Mouse (Mus musculus) MEL (cell line): ENCODE results near the gene Slain1.

ENCODE experiments used
- CTCF ChIP-seq, 3 experiments: IDR thresholded peaks in 2 of 3; conservative IDR thresholded peaks in 1 of 3; 2 replicates each; pipeline ENCODE4 v1.5.1; 2011 to 2012; ENCODE audit warnings: low read length in 3 of 3, low read depth in 2 of 3, mild to moderate bottlenecking in 2 of 3, improper control_type of control experiment in 1 of 3, inconsistent platforms in 1 of 3, mixed read lengths in 1 of 3, moderate library complexity in 1 of 3; ENCODE audit not compliant: control insufficient read depth in 1 of 3, insufficient read depth in 1 of 3, poor library complexity in 1 of 3, severe bottlenecking in 1 of 3
- HCFC1 ChIP-seq: IDR thresholded peaks from 2 replicates; pipeline ENCODE4 v1.6.1; 2012; ENCODE audit warnings: low read depth, mild to moderate bottlenecking, inconsistent platforms, low read length, improper control_type of control experiment, moderate library complexity
- MAX ChIP-seq: IDR thresholded peaks from 2 replicates; pipeline ENCODE4 v1.6.1; 2011; ENCODE audit warnings: low read length, improper control_type of control experiment
- MYC ChIP-seq: IDR thresholded peaks from 2 replicates; pipeline ENCODE4 v1.6.1; 2011; ENCODE audit warnings: low read depth, mild to moderate bottlenecking, low read length, improper control_type of control experiment, moderate library complexity
- POLR2AphosphoS5 ChIP-seq: IDR thresholded peaks from 2 replicates; pipeline ENCODE4 v1.6.1; 2012; ENCODE audit warnings: low read depth, borderline replicate concordance, mild to moderate bottlenecking, inconsistent platforms, low read length, moderate library complexity, mixed read lengths
- SIN3A ChIP-seq: IDR thresholded peaks from 2 replicates; pipeline ENCODE4 v1.6.1; 2012; ENCODE audit warnings: low read length, improper control_type of control experiment, inconsistent platforms
- TCF12 ChIP-seq: IDR thresholded peaks from 2 replicates; pipeline ENCODE4 v1.6.1; 2014; ENCODE audit warnings: low read depth, mild to moderate bottlenecking, inconsistent platforms, low read length, improper control_type of control experiment, moderate library complexity

GRCm38 (mm10) chr14:103728506-103728905 lies 78.5 kb downstream of the Slain1 start:
- TF ChIP-seq MAX (no peak), SIN3A (no peak), MYC (no peak), HCFC1 (no peak), CTCF (IDR thresholded peaks at IDR 0.05 in 2 of 3, conservative IDR thresholded peaks at IDR 0.05 in 1 of 3; ENCODE audit: control insufficient read depth in 1 of 3, insufficient read depth in 1 of 3, low read depth in 2 of 3, low read length in 3 of 3, poor library complexity in 1 of 3, severe bottlenecking in 1 of 3) (no peak), TCF12 (no peak), POLR2AphosphoS5 (no peak)
